Mouse (Mus musculus) thymus, postnatal 14 days (tissue): ENCODE measurements around the gene D130052B06Rik.

Experiments
- DNase-seq: peaks from one replicate; pipeline ENCODE4 v3.0.0; 2021

Gene D130052B06Rik

GRCm38 (mm10) chr11:33598986-33599385, at the start of gene D130052B06Rik:
TSS of gene D130052B06Rik (plus strand) at chr11:33599302.
- no peak for DNase-seq

- DNase-seq: no peak
These were observed 48.1 kb upstream of the D130052B06Rik start for GRCm38 (mm10) chr11:33550861-33551560.

- DNase-seq: no peak
These were observed 45.0 kb upstream of the D130052B06Rik start for GRCm38 (mm10) chr11:33554123-33554522.

GRCm38 (mm10) chr11:33563921-33564320, 35.2 kb upstream of the D130052B06Rik start:
- no peak for DNase-seq

GRCm38 (mm10) chr11:33570413-33570812, 28.7 kb upstream of the D130052B06Rik start:
- peak; percentile 9 for DNase-seq

GRCm38 (mm10) chr11:33574944-33575343, 24.2 kb upstream of the D130052B06Rik start:
- DNase-seq: peak; percentile 44

GRCm38 (mm10) chr11:33578859-33579258, 20.2 kb upstream of the D130052B06Rik start, which contains the start of gene Gabrp:
TSS of gene Gabrp (minus strand) at chr11:33578959.
- no peak for DNase-seq

GRCm38 (mm10) chr11:33579621-33580020, 19.5 kb upstream of the D130052B06Rik start:
- no peak for DNase-seq

- no peak for DNase-seq
These were observed 12.5 kb upstream of the D130052B06Rik start for GRCm38 (mm10) chr11:33586614-33587013.

- no peak for DNase-seq
These were observed 8.3 kb upstream of the D130052B06Rik start for GRCm38 (mm10) chr11:33590771-33591170.

- DNase-seq: no peak
These were observed 6.3 kb upstream of the D130052B06Rik start for GRCm38 (mm10) chr11:33592826-33593225.

GRCm38 (mm10) chr11:33596655-33597054, 2.4 kb upstream of the D130052B06Rik start:
- DNase-seq: no peak

GRCm38 (mm10) chr11:33603174-33603573, 4.1 kb downstream of the D130052B06Rik start:
- no peak for DNase-seq

- no peak for DNase-seq
These were observed 8.7 kb downstream of the D130052B06Rik start for GRCm38 (mm10) chr11:33607784-33608183.

- peak; percentile 54 for DNase-seq
These were observed 15.1 kb downstream of the D130052B06Rik start for GRCm38 (mm10) chr11:33614218-33614617.

GRCm38 (mm10) chr11:33627136-33627742, 28.1 kb downstream of the D130052B06Rik start:
- DNase-seq: no peak

GRCm38 (mm10) chr11:33637107-33637506, 38.0 kb downstream of the D130052B06Rik start:
- no peak for DNase-seq

GRCm38 (mm10) chr11:33649358-33649757, 50.3 kb downstream of the D130052B06Rik start:
- DNase-seq: no peak

- DNase-seq: no peak
These were observed 55.4 kb downstream of the D130052B06Rik start for GRCm38 (mm10) chr11:33654485-33654884.

GRCm38 (mm10) chr11:33655221-33655620, 56.1 kb downstream of the D130052B06Rik start:
- DNase-seq: no peak

- no peak for DNase-seq
These were observed 56.9 kb downstream of the D130052B06Rik start for GRCm38 (mm10) chr11:33655861-33656593.

- DNase-seq: no peak
These were observed 61.2 kb downstream of the D130052B06Rik start for GRCm38 (mm10) chr11:33660016-33660913.

GRCm38 (mm10) chr11:33663599-33663998, 64.5 kb downstream of the D130052B06Rik start:
- no peak for DNase-seq
